Mouse (Mus musculus): ENCODE data around the gene Col5a2. TPM values are rescaled to one million over a fixed set of nuclear protein-coding genes. Genes with fewer than 3 reads are reported as not detected.

The Col5a2 gene
- polyA plus RNA-seq, 1 experiment from 2014 or later = 90.8 TPM

DNA sequence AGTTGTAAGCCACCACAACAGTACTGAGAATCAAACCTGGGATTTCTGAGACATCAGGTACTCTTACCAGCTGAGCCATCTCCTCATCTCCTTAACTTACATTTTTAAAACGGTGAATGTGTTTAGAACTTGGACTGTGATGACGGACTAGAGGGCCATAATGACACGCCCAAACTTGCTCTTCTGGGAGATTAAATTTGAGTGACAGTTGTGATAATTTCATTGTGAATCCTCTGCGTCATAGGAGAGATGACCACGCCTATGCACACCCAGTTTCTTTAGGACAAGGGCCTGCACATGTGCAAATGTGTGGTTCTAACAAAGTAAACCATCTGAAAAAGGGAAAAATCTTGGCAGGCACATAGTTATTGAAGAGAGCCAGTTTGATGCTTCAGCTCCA, 79.2 kb downstream of the Col5a2 start:
- Histone ChIP-seq H3K9me3 (0 out of 2 replicates have a peak, but pooled peaks cover 3% of the 10 kb centered on the region), H3K27ac (no peak overlapping the region), H3K4me3 (no peak overlapping the region), H3K27me3 (no peaks in the 10 kb centered on the region), H3K4me2 (replicated peaks) (no peak overlapping the region), H3K9ac (no peak overlapping the region), H3K36me3 (peaks cover 18% of the 10 kb centered on the region), H3K4me1 (no peaks in the 10 kb centered on the region)
- 81% methylated on average over 5 of the region's 5 CpGs for WGBS
- ATAC-seq (ENCODE audit: insufficient number of reproducible peaks, insufficient read depth, low FRiP score, low TSS enrichment) = no peak

DNA sequence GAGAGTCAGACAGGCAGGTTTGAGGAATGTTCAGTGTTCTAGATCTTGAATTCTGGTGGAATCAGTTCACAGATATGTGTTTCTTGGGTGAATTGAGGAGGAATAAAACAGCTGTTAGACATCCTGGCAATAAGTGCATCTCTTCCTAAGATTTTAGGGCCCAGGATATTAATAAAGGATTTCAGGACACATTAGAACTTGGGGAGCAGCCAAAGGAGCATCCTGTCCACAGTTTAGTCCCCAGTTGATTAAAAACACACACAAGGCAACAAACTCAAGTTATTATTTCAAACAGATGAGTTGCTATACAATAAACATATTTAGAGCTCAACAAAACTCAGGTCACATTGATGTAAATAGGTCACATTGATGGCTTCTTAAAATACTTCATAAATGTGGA, 82.5 kb downstream of the Col5a2 start:
- H3K9me3 ChIP-seq = no peaks in the 10 kb centered on the region
- H3K27ac ChIP-seq = no peak overlapping the region
- H3K4me2 ChIP-seq (replicated peaks) = no peak overlapping the region
- H3K4me3 ChIP-seq = no peak overlapping the region
- no peaks in the 10 kb centered on the region for H3K27me3 ChIP-seq
- no peak overlapping the region for H3K9ac ChIP-seq
- H3K4me1 ChIP-seq = no peaks in the 10 kb centered on the region
- H3K36me3 ChIP-seq = peaks cover 4% of the 10 kb centered on the region
- no peak for ATAC-seq (ENCODE audit: insufficient number of reproducible peaks, insufficient read depth, low FRiP score, low TSS enrichment)

DNA sequence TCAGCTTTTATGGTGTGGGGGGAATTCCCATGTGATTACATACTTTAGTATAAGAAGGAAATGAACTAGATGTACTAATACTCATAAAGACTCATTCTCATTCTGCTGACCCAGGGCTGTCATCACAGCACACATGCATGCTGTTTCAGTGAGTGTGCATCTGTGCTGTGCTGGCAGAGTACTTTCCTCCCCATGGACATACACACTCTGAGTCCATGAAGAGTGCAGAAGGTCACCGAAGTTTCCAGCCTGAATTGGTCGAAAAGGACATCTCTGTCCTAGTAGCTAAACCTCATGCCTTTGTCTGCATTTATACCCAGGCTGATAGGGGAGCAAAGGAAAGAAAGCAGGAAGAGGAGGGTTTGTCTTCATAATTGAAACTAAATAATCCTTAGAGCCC, 83.2 kb downstream of the Col5a2 start:
- peaks cover 8% of the 10 kb centered on the region for H3K36me3 ChIP-seq
- H3K9me3 ChIP-seq = no peaks in the 10 kb centered on the region
- no peak for ATAC-seq (ENCODE audit: insufficient number of reproducible peaks, insufficient read depth, low FRiP score, low TSS enrichment)
- no peak overlapping the region for H3K9ac ChIP-seq
- H3K4me2 ChIP-seq (replicated peaks) = no peak overlapping the region
- WGBS = 82% methylated on average over 2 of the region's 2 CpGs
- no peak overlapping the region for H3K27ac ChIP-seq
- H3K4me3 ChIP-seq = no peak overlapping the region
- H3K4me1 ChIP-seq = no peaks in the 10 kb centered on the region
- H3K27me3 ChIP-seq = no peaks in the 10 kb centered on the region

GRCm38 (mm10) chr1:45381866-45382265, 121.2 kb downstream of the Col5a2 start:
- Histone ChIP-seq H3K4me3 (no peak overlapping the region), H3K4me1 (no peaks in the 10 kb centered on the region), H3K36me3 (peaks cover 13% of the 10 kb centered on the region), H3K9ac (no peak overlapping the region), H3K4me2 (replicated peaks) (no peak overlapping the region), H3K27ac (no peak overlapping the region), H3K27me3 (no peaks in the 10 kb centered on the region), H3K9me3 (no peaks in the 10 kb centered on the region)
- ATAC-seq (ENCODE audit: insufficient number of reproducible peaks, insufficient read depth, low FRiP score, low TSS enrichment) = no peak
- 88% methylated on average over 2 of the region's 2 CpGs for WGBS

GRCm38 (mm10) chr1:45379992-45380690, 122.9 kb downstream of the Col5a2 start:
- Histone ChIP-seq H3K36me3 (peaks cover 23% of the 10 kb centered on the region), H3K9ac (no peak overlapping the region), H3K4me3 (no peak overlapping the region), H3K27ac (no peak overlapping the region), H3K4me1 (no peaks in the 10 kb centered on the region), H3K9me3 (no peaks in the 10 kb centered on the region), H3K27me3 (no peaks in the 10 kb centered on the region), H3K4me2 (replicated peaks) (no peak overlapping the region)
- 68% methylated on average over 7 of the region's 7 CpGs for WGBS
- no peak for ATAC-seq (ENCODE audit: insufficient number of reproducible peaks, insufficient read depth, low FRiP score, low TSS enrichment)

DNA sequence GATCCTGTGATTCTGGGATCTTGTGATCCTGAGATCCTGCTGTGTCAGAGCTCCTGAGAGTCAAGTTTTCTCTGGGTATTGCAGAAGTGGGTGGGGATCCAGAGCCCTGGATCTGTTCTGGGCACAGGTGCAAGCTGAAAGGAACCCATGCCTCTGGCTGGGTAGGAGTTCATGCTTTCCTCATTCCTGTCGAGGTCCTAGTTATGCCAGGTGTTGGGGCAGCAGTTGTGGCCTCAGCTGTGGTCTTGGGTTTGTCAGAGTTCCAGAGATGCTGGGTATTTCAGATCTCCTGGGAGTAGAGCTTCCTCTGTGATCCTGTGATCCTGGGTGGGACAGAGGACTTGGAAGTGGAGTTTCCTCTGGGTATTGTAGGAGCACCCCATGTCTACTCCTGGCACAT, 137.7 kb downstream of the Col5a2 start:
- WGBS = 68% methylated on average over 1 of the region's 1 CpGs
- no peaks in the 10 kb centered on the region for H3K4me1 ChIP-seq
- H3K4me3 ChIP-seq = no peak overlapping the region
- H3K9me3 ChIP-seq = 0 out of 2 replicates have a peak, but pooled peaks cover 4% of the 10 kb centered on the region
- peaks cover 14% of the 10 kb centered on the region for H3K36me3 ChIP-seq
- no peaks in the 10 kb centered on the region for H3K27me3 ChIP-seq
- H3K27ac ChIP-seq = no peak overlapping the region
- no peak overlapping the region for H3K4me2 ChIP-seq (replicated peaks)
- ATAC-seq (ENCODE audit: insufficient number of reproducible peaks, insufficient read depth, low FRiP score, low TSS enrichment) = no peak
- H3K9ac ChIP-seq = no peak overlapping the region

- Histone ChIP-seq H3K4me1 (no peaks in the 10 kb centered on the region), H3K4me2 (replicated peaks) (no peak overlapping the region), H3K27me3 (no peaks in the 10 kb centered on the region), H3K36me3 (peaks cover 11% of the 10 kb centered on the region), H3K4me3 (no peak overlapping the region), H3K9me3 (no peaks in the 10 kb centered on the region), H3K9ac (no peak overlapping the region), H3K27ac (no peak overlapping the region)
- no peak for ATAC-seq (ENCODE audit: insufficient number of reproducible peaks, insufficient read depth, low FRiP score, low TSS enrichment)
- WGBS = 93% methylated on average over 2 of the region's 2 CpGs
These were observed 139.8 kb downstream of the Col5a2 start for GRCm38 (mm10) chr1:45363274-45363673.

- ATAC-seq (ENCODE audit: insufficient number of reproducible peaks, insufficient read depth, low FRiP score, low TSS enrichment) = no peak
- no peak overlapping the region for H3K9ac ChIP-seq
- no peaks in the 10 kb centered on the region for H3K9me3 ChIP-seq
- H3K27ac ChIP-seq = no peak overlapping the region
- no peak overlapping the region for H3K4me2 ChIP-seq (replicated peaks)
- no peaks in the 10 kb centered on the region for H3K36me3 ChIP-seq
- H3K27me3 ChIP-seq = no peaks in the 10 kb centered on the region
- no peaks in the 10 kb centered on the region for H3K4me1 ChIP-seq
- H3K4me3 ChIP-seq = no peak overlapping the region
- 83% methylated on average over 2 of the region's 2 CpGs for WGBS
These were observed 143.4 kb downstream of the Col5a2 start for GRCm38 (mm10) chr1:45359673-45360072.

- H3K27me3 ChIP-seq = no peaks in the 10 kb centered on the region
- H3K4me2 ChIP-seq (replicated peaks) = no peak overlapping the region
- no peaks in the 10 kb centered on the region for H3K4me1 ChIP-seq
- 79% methylated on average over 2 of the region's 2 CpGs for WGBS
- no peak overlapping the region for H3K27ac ChIP-seq
- H3K36me3 ChIP-seq = no peaks in the 10 kb centered on the region
- H3K9me3 ChIP-seq = no peaks in the 10 kb centered on the region
- ATAC-seq (ENCODE audit: insufficient number of reproducible peaks, insufficient read depth, low FRiP score, low TSS enrichment) = no peak
- H3K9ac ChIP-seq = no peak overlapping the region
- H3K4me3 ChIP-seq = no peak overlapping the region
These were observed 143.9 kb downstream of the Col5a2 start for GRCm38 (mm10) chr1:45359147-45359546.

GRCm38 (mm10) chr1:45358020-45358419, 145.1 kb downstream of the Col5a2 start:
- no peak for ATAC-seq (ENCODE audit: insufficient number of reproducible peaks, insufficient read depth, low FRiP score, low TSS enrichment)
- no peaks in the 10 kb centered on the region for H3K4me1 ChIP-seq
- 68% methylated on average over 1 of the region's 1 CpGs for WGBS

DNA sequence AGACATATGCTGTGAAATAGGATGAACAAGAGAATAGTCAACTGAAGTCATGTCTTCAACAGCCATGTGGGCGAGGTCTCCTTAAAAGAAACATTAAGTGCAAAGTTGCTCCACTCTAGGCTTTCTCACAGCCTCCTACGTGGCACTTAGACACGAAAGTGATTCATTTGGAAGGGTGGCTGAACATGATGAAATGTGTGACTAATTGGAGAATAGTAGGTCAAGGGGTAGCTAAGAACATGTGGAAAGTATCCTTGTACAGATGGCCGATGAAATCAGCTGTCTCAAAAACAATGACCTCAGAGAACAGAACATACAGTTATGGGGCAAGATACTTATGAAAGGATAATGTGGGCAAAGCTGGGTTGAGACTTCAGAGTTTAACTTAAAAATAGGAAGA, 147.1 kb downstream of the Col5a2 start:
- Histone ChIP-seq H3K27ac (no peak overlapping the region), H3K4me1 (no peaks in the 10 kb centered on the region), H3K9me3 (no peaks in the 10 kb centered on the region), H3K4me3 (no peak overlapping the region), H3K9ac (no peak overlapping the region), H3K27me3 (no peaks in the 10 kb centered on the region), H3K36me3 (no peaks in the 10 kb centered on the region), H3K4me2 (replicated peaks) (no peak overlapping the region)
- 59% methylated on average over 4 of the region's 4 CpGs for WGBS
- ATAC-seq (ENCODE audit: insufficient number of reproducible peaks, insufficient read depth, low FRiP score, low TSS enrichment) = no peak

More at GRCm38 (mm10) chr1:45358020-45358419, 145.1 kb downstream of the Col5a2 start:
- Histone ChIP-seq H3K9me3 (no peaks in the 10 kb centered on the region), H3K27ac (no peak overlapping the region), H3K4me3 (no peak overlapping the region), H3K4me2 (replicated peaks) (no peak overlapping the region), H3K9ac (no peak overlapping the region), H3K36me3 (no peaks in the 10 kb centered on the region), H3K27me3 (no peaks in the 10 kb centered on the region)

GRCm38 (mm10) chr1:45329149-45329548, 173.9 kb downstream of the Col5a2 start:
- H3K4me1 ChIP-seq = no peaks in the 10 kb centered on the region

More at GRCm38 (mm10) chr1:45329149-45329548, 173.9 kb downstream of the Col5a2 start:
- WGBS = 91% methylated on average over 1 of the region's 1 CpGs
- H3K36me3 ChIP-seq = peaks cover 42% of the 10 kb centered on the region
- H3K4me3 ChIP-seq = no peak overlapping the region
- H3K27me3 ChIP-seq = no peaks in the 10 kb centered on the region
- no peaks in the 10 kb centered on the region for H3K9me3 ChIP-seq
- H3K27ac ChIP-seq = no peak overlapping the region
- no peak overlapping the region for H3K4me2 ChIP-seq (replicated peaks)
- no peak overlapping the region for H3K9ac ChIP-seq
- ATAC-seq (ENCODE audit: insufficient number of reproducible peaks, insufficient read depth, low FRiP score, low TSS enrichment) = no peak

Measured in embryonic facial prominence, embryonic 12.5 days (tissue).